Mouse (Mus musculus) effector memory CD4-positive, alpha-beta T cell, adult 7 months (primary cell): ENCODE data around the gene Ogfod3. TPM values are rescaled to one million over a fixed set of nuclear protein-coding genes. Genes with fewer than 3 reads are reported as not detected.

Experiments
- polyA plus RNA-seq: library from polyadenylated mRNA; unstranded; fragments of 100-300 nt; shearing (Covaris generic); gene quantifications from one replicate; pipeline ENCODE4 v1.2.1, GENCODE M21; 2017

Gene Ogfod3
- polyA plus RNA-seq, result 21.6 TPM

DNA sequence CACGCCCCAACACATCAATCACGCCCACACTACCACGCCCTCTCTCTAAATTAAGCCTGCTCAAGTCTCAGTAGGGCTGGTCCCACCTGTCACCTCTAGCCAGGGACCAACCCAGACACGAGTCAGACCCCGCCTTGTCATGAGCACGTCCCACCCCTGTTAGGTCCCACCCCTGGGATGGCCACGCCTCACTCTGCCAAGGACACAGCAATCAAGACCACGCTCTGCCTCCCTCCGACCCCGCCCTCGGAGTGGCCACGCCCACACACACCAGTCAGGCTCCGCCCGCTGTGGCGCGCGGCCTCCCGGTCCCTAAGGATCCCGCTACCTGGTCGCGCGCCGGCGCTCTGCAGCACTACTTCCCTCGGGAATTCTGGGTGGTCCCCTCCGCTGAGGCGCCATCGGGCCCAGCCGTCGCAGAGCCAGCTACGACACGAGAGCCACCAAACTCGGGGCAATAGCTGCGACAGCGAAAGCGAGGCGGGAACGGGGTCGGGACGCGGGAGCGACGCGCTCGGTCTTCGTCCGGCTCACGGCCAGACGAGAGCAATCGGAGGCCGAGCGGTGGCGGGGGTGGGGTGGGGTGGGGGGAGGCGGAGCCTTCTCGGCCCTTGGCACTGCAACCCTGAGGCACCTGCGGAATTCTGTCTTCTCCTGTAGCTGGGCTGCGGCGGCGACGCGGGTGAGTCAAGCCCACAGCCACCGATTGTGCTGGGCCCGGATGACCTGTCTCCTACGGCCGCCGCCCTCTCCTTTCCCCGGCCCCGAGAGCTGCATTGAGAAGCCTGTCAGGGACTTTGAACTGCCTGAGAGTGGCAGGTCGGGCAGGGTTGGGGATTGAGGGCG lies at the start of gene Ogfod3, which contains the start of gene Hexdc:
Gene Ogfod3, minus strand, starts transcription at position 551 of the 846 bp plus-strand sequence.
Gene Hexdc, plus strand, starts transcription at position 273 of the 846 bp plus-strand sequence.

DNA sequence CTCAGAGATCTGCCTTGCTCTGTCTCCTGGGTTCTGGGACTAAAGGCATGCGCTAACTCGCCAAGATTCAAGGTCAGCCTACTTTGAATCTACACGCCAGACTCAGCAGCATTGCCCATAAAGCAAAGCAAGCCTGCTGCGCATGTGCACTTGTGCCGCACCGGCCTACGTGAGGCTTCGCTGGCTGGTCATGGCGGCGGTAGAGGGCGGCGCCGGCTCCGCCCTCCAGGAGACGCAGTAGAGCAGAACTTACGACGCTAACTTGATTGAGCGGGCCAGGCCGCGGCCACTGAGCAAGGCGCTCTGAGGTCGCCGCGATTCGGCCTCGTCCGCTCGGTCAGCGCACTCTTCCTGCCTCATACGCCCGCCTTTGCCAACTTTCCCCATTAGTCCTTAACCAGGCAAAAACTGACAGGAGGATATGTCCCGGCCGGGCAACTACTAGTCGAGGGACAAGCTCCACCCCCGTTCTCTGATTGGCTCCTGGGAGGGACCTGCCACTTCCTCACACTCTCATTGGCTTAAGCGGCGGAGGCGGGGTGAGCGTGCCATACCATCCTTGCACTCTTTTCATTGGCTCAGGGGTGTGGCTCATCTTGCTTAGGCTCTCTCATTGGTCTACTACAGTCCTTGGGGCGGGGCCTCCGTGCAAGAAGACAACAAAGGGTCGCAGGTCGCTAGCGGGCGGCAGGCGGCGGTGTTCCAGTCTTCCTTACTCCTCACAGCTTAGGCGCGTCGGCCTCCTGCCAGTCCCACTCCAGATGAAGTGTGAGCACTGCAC lies 32.2 kb upstream of the Ogfod3 start, which contains the start of gene Narf:
Gene Narf, plus strand, starts transcription at position 690 of the 781 bp plus-strand sequence.

DNA sequence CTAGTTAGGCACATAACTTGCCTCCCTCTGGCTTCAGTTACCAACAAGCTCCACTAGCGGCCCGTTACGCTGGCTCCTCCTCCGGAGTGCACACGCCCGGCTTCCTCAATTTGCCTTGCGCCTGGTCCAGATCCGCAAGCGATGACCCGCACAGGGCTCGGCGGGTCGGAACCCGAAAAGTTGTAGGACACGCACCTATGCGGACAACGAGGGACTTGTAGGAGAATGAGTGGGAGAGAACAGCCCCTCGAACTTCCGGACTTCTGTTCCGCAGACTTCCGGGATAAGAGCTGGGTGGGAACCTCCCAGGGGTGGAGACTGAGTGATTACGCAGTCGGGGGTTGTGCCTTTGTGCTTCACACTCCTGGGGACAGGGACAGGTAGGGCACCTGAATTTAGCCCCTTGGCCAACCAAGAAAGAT lies 24.5 kb upstream of the Ogfod3 start, which contains the start of gene Cybc1:
Gene Cybc1, minus strand, starts transcription at position 305 of the 422 bp plus-strand sequence.

DNA sequence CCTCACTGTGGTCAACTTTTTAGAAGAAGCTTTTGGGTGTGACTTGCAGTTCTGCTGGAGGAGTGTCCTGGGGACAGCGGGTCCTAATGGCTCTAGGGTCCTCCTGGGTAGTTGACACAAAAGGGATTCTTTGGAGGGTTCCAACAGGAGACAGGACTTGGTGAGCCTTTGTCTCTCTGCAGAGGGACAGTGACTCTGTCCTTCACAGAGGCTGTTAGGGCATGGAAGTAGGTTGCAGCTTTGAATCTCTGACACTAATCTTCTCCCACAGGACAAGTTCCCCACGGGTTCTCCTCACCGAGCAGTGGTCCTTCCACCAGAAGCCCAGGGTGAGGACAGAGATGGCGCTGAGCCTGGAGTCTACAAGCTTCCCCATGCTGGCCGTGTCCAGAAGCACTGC lies 44.5 kb downstream of the Ogfod3 start, which contains the start of gene Uts2r:
Gene Uts2r, plus strand, starts transcription at position 301 of the 400 bp plus-strand sequence.

DNA sequence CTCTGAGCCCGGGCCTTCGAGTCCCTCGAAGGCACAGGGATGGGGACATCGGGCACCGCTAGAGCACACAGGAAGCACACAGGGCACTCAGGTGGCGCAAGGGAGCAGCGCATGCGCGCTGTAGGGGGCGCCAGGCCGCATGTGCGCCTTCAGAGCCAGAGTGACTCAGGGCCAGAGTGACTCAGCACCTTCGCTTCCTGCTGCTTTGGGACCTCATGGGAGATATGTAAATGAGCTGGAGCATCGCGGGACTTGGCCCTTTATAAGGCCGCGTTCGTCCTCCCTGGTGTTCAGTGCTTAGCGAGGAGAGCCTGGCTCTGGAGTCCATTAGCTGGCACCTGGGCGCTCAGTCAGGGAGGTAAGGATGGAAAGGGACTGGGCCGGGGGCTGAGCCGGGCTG lies 58.6 kb downstream of the Ogfod3 start, which contains the start of gene Tex19.1:
Gene Tex19.1, plus strand, starts transcription at position 279 of the 400 bp plus-strand sequence.

Other genes starting within 250 kb of the Ogfod3 start
- 216 TPM for gene Csnk1d, start 213.4 kb downstream of the Ogfod3 start, polyA plus RNA-seq
- 159 TPM for gene Cd7, start 165.3 kb downstream of the Ogfod3 start, polyA plus RNA-seq
- gene Sectm1b, start 141.1 kb downstream of the Ogfod3 start, polyA plus RNA-seq, result 0.40 TPM
- 0.29 TPM for gene Sectm1a, start 123.5 kb downstream of the Ogfod3 start, polyA plus RNA-seq
- 0.18 TPM for gene Tex19.2, start 86.0 kb downstream of the Ogfod3 start, polyA plus RNA-seq
- gene Tex19.1, start 58.6 kb downstream of the Ogfod3 start, polyA plus RNA-seq, result not detected
- gene Uts2r, start 44.4 kb downstream of the Ogfod3 start, polyA plus RNA-seq, result not detected
- 1.5 TPM for gene Hexdc, start 278 bp downstream of the Ogfod3 start, polyA plus RNA-seq
- gene Cybc1, start 24.6 kb upstream of the Ogfod3 start, polyA plus RNA-seq, result 78.1 TPM
- 27.8 TPM for gene Narf, start 32.5 kb upstream of the Ogfod3 start, polyA plus RNA-seq
- 16.6 TPM for gene Foxk2, start 55.3 kb upstream of the Ogfod3 start, polyA plus RNA-seq
- gene Wdr45b, start 149.7 kb upstream of the Ogfod3 start, polyA plus RNA-seq, result 83.7 TPM
- not detected for gene Rab40b, start 183.5 kb upstream of the Ogfod3 start, polyA plus RNA-seq
- gene Fn3krp, start 216.7 kb upstream of the Ogfod3 start, polyA plus RNA-seq, result 0.24 TPM
- not detected for gene Fn3k, start 230.2 kb upstream of the Ogfod3 start, polyA plus RNA-seq
- gene Tbcd, start 247.2 kb upstream of the Ogfod3 start, polyA plus RNA-seq, result 33.7 TPM